Mouse (Mus musculus): Measurements from ENCODE around the gene Plekha7.
"Not testable (repeated sequence)": the region's sequence is repeated elsewhere in the genome, so short reads cannot be mapped to it uniquely, and the experiment has no call there.

Plekha7 gene

DNA sequence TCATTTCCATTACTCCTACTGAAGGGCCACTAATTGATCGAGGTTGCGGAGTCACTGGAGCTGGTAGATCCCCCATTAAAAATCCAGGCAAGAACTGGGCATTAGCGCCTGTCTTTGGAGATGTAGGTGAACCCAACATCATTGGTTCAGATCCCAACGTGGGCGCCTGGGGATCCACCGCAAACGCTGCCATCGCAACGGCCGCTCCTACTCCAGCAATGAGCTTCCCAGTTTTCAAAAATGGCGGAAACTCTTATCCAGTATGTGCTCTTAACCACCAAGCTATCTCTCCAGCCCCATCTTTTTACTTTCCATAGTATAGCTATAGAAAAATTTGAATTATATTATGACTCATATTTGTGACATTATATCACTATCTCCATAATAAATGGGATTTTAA is 223.8 kb downstream of the Plekha7 start, which contains the start of gene Gm4353:
Gene Gm4353, minus strand, starts transcription at position 270 of the 400 bp plus-strand sequence.
- in situ Hi-C loops (cut with MboI, MseI): not testable (repeated sequence)

All from regulatory T cell (primary cell).